Mouse (Mus musculus) liver, adult (tissue): ENCODE measurements around the gene Npas3.

Experiments
- GATA4 ChIP-seq: IDR thresholded peaks from 2 replicates; pipeline ENCODE4 v1.6.1; 2014; ENCODE audit warnings: mild to moderate bottlenecking, low read length; ENCODE audit not compliant: insufficient replicate concordance

Gene Npas3

DNA sequence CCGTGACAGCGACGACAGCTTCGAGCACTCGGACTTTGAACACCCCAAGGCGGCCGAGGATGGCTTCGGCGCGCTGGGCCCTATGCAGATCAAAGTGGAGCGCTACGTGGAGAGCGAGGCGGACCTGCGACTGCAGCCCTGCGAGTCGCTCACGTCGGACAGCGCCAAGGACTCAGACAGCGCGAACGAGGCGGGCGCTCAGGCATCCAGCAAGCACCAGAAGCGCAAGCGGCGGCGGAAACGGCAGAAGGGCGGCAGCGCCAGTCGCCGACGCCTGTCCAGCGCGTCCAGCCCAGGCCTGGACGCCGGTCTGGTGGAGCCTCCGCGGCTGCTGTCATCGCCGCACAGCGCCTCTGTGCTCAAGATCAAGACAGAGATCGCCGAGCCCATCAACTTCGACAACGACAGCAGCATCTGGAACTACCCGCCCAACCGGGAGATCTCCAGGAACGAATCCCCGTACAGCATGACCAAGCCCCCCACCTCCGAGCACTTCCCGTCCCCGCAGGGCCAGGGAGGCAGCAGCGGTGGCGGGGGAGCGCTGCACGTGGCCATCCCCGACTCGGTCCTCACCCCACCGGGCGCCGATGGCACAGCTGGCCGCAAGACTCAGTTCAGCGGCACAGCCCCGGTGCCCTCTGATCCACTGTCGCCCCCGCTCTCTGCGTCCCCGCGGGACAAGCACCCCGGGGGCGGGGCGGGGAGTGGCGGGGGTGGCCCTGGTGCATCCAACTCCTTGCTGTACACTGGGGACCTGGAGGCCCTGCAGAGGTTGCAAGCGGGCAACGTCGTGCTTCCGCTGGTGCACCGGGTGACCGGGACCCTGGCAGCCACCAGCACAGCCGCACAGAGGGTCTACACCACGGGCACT, 819.6 kb downstream of the Npas3 start:
- TF ChIP-seq GATA4, result no peak

DNA sequence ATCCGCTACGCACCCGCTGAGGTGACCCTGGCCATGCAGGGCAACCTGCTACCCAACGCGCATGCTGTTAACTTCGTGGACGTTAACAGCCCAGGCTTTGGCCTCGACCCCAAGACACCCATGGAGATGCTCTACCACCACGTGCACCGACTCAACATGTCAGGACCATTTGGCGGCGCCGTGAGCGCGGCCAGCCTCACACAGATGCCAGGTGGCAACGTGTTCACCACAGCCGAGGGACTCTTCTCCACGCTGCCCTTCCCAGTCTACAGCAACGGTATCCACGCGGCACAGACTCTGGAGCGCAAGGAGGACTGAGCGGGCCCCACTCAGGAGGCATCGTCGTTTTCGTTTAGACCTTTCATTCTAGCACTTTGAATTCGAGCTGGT, 820.3 kb downstream of the Npas3 start:
- TF ChIP-seq GATA4, result no peak

DNA sequence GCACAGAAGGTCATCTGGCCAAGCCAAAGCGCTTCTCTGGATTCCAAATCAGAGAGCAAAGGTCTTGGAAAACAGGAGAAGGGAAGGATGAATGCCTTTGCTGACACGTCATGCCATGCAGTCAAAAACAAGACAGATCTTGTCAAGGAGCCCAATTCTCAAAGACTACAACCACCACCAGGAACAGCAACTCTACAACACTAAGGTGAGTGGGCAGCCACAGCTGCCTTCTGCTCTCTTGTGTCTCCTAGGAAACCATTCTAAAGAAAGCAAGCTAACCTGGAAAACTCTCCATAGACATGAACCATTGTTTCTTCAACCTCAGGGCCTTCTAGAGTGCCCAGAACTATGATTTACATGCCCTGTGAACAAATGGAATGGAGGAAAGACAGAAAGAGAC, 825.5 kb downstream of the Npas3 start:
- no peak for TF ChIP-seq GATA4

DNA sequence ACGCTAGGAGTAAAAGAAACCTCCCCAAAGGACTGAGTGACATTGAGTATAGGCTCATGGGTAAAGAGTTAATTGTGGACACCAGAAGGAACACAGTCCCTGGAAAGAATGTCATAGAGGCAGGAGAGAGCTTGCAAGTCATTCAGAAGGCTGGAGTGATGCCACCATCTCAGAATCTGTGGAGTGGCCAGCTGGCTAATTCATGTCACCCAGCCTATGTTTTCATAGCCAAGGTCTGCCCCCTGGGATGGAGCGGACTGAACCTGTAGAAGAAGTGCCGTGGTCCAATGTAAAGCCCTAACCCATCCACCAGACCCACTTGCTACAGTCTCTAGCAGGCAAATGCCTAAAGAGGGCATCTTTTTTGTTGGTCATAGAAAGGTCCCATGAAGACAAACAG, 832.5 kb downstream of the Npas3 start:
- no peak for TF ChIP-seq GATA4

DNA sequence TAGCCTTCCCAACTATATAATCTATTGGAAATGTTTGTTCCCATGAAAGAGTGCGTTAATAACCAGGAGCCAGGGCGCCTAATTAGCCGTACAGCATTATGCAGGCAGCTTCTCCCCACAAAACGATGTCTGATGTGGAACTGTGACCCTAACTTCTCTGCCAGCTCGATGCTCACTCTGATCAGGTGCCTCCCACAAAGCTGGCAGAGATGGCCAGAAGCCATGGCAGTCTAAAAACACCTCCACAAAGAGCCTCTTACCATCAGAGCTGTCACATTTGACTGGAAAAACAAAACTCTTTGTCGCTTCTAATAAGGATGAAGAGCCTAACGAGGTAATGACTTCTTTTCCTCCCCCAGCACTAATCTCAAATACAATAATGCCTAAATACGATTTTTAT, 845.3 kb downstream of the Npas3 start:
- no peak for TF ChIP-seq GATA4

DNA sequence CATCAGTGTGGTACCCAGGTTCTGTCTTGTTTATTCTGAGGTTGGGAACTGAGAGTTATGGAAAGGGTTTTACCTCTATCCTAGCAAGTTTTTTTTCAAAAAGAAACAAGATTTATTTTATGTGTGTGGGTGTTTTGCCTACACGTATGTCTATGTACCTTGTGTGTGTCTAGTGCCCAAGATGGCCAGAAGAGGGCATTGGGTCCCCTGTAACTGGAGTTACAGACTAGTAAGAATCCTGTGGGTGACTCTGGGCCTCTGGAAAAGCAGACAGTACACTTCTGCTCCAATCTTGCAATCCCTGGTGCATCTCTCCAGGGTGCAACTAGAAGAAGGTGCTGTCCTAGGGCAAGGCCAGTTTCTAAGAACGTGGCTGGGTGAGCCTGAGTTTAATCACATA, 848.0 kb downstream of the Npas3 start:
- TF ChIP-seq GATA4, result no peak

DNA sequence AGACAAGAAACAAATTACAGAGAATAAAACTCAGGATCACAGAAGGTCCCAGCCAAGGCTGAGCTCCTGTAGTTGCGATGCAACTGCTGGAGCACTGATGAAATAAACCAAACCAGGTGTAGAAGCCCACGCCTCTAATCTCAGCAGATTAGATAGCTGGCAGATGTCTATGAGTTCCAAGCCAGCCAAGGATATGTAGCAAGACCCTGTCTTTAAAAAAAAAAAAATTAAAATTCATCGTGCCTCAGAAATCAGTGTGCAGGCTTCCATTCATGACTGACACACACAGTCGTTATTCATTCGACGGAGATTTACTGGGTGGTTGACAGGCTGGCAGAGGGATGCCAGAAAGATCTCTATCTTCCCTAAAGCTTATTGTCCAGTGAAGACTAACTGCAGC, 849.7 kb downstream of the Npas3 start:
- TF ChIP-seq GATA4, result no peak

DNA sequence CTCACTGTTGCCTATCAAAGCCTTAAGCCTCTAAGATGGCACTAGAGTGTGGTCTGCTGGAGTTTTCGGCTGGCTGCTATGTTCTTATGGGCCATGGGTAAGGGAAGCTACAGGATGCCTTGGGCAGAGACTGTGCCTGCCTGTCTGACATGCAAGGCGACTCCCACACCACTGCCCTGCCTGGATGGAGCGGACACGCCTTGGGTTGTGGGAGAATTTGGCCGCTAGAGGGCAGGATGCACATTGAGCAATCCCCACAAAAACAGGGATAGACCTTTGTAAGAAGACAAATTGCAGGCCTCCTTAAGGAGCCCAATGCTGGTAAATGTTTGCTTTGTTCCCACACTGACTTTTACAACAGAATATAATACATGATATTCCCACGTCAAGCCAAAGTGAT, 850.3 kb downstream of the Npas3 start:
- no peak for TF ChIP-seq GATA4

DNA sequence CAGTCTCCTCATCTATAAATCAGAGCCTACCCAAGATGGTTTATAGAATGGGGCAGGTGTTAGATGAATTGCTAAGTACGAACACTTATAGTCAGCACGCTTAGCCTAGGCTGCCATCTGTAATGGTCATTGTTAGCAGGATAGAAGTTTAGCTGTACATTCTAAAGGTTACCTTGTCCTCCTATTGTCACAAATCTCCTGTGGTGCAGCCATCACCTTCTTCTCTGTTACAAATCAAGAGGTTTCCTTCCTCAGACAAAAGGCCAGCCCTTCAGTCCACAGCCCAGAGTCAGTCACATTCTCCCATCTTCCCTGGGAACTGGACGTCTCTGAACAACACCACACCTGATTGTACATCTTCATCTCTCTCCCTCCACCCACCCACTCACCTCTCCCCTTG, 851.0 kb downstream of the Npas3 start:
- no peak for TF ChIP-seq GATA4

DNA sequence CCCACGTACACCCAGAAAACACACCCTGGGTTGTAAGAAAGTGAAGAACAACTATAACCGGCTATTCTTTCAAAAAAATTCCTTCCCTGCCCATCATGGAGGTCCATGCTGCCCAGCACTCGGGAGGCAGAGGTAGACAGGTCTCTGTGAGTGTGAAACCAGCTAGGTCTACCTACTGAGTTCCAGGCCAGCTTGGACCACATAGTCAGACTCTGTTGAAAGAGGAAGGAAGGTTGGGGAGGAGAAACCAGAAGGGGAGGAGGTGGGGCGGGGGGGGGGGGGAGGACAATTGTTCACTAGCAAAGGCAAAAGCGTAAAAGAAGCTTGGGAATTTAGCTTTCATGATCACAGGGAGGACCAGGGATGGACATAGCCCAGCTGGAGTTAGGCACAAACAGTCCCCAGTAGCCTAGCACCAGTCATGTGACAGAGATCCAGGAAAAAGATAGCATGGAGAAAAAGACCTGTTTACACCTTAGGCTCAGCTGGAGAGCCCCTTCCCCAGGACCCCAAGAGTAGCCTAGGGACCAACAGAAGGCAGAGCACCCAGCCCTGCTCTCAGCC, 852.9 kb downstream of the Npas3 start:
- TF ChIP-seq GATA4, result no peak

DNA sequence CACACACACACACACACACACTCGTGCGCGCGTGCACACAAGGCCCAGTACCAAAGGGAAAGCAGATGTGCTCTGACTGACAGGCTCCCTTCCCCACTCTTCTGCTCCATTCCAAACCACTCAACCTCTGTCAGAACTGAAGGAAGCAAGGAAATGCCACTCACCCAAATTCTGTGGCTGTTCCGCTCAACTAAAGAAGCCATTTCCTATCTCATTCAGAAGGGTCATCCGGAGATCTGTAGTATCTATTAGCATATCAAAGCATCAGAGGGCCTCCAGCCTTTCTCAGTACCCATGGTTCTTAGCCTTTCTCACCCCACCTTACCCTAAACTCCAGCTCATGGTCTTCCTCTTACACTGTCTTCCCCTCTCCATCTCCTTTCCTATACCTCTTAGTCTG, 854.0 kb downstream of the Npas3 start:
- no peak for TF ChIP-seq GATA4

DNA sequence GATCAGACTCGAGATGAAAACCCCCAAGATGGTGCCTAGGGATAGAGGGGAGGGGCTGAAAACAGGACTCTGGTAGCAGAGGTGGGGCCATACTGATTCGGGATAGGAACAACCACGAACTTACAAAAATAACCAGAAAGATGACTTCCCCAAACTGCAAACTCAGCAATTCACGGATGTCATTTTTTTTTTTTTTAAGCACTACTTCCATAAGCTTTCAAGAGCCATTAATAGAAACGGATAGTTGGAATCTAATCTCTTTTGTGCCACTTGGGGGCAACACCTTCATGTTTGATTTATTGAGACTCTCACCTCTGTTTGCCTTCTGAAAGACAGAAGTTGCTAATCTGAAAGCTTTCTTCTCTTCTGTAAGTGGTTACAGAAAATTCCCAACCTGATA, 857.1 kb downstream of the Npas3 start:
- no peak for TF ChIP-seq GATA4

DNA sequence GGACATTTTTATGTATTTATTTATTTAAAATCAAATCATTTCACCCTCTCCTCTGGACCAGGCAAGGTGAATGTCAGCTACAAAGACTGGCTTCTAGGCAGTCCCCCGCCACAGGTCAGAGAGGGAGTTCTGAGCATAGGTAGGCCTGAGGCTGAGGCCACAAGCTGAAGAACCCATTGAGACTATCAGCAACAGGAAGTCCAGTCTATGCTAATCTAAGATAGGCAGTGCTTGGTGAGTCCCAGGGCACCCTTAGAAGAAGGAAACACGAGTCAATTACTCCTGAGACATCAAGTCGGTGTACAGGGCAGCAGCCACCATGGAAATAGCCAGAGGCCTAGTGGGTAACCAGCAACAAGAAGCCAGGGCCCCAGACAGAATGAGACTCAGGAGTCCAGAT, 857.5 kb downstream of the Npas3 start:
- TF ChIP-seq GATA4, result no peak

DNA sequence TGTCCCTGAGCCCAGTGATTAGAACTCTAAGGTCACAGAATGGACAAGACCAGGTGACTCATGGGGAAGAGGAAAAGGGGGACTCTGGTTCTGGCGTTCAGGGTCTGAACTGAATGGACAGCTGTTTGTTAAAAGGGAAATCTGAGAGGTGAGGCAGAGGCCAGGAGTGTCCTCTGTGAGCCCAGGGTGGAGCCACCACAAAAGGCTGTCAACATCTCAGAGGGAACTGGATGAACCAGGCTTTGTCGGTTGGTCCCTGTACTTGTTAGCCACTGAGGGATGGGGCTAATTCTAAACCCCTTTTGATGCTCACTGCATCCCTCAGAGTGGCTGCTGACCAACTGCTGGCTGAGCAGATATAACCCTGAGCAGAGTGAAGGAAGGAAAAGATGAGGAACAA, 861.9 kb downstream of the Npas3 start:
- TF ChIP-seq GATA4, result no peak

DNA sequence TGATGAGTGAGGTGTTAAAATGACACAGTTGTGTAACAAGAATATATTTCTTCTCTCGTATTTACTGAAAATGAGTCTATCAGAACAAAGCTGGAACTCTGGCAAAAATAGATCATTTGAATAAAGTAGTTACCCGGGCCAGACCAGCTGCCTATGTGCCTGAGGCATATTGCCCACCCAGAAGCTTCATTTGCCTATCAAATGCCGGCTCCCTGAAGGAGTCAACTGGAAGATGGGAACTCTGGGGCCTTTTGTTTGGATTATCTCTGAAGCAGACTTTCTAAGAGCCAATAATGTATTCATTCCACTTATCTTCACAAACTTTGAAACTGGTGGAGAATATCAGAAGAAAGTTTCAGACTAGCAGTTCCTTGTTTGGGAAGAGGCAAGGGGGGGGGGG, 862.5 kb downstream of the Npas3 start:
- TF ChIP-seq GATA4, result no peak

DNA sequence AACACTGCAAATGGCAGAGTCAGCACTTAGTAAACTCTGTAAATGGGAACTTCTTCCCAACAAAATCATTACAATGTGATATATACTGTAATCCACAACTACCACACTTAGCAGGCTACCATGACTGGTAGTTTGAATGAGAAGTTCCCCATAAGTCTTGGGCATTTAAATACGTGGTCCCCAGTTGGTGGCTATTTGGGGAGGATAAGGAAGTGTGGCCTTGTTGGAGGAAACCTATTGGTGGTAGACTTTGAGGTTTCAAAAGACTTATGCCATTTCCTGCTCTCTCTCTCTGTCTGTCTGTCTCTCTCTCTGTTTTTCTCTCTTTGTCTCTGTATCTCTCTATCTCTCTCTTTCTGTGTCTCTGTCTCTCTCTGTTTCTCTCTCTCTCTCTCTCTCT, 871.9 kb downstream of the Npas3 start:
- TF ChIP-seq GATA4, result no peak

DNA sequence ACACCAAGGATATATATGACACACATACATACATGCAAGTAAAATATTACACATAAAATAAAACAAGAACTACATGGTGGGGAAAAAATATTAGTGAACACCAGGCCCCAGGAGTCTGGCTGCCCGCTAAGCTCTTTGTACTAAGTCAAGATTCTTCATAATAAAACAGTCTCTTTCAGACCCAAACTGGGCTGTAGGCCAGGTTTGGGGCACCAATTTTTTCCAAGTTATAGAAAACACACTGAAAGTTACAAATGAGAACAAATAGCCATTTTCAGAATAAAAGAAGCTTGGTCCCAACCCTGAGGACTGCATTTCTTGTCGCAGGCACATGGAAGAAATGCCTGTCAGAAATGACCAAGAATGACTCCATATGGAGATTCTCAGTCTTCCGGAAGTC, 872.8 kb downstream of the Npas3 start:
- TF ChIP-seq GATA4, result no peak
